In genomic region chr10:78316228-78317087, GRCm38 (mm10) we compare ENCODE assay signal across 10 mouse cellular contexts. TPM values are rescaled to one million over a fixed set of nuclear protein-coding genes. Genes with fewer than 3 reads are reported as not detected.
DNase-seq lines count a peak whose midpoint lies in the region; ATAC-seq and TF ChIP-seq lines count a peak whose summit lies in the region.
"Had no signal": no experiment of that assay in that cellular context is flagged by ENCODE, and none has a peak within 500 bp of the region (broad histone marks: within the 10 kb centered on the region; RNA-seq: fewer than 3 reads in every experiment).

No protein-coding gene starts in this region.

- no peaks in the 10 kb centered on the region for H3K79me2 ChIP-seq in heart, adult 2 months (replicated peaks; ENCODE audit: control insufficient read depth, insufficient read depth, low read length)

- intact Hi-C loops in heart, adult 2 months (cut with DNase I): no loop called here
- intact Hi-C loops in heart, postnatal 36 days (cut with DNase I): no loop called here

- no peaks in the 10 kb centered on the region for H3K27me3 ChIP-seq in heart, adult 2 months (ENCODE audit: control insufficient read depth, insufficient read depth, low read length)
- no peaks in the 10 kb centered on the region for H3K27me3 ChIP-seq in heart, embryonic 11.5 days (ENCODE audit: control insufficient read depth, insufficient read depth, low read length)
- H3K27me3 ChIP-seq: embryonic facial prominence, embryonic 12.5 days had no signal

- no peak for ATAC-seq in heart, embryonic 11.5 days (replicated peaks; ENCODE audit: insufficient number of reproducible peaks, low FRiP score, low TSS enrichment)
- no peak for ATAC-seq in erythroblast, adult 5-6 weeks (replicated peaks; ENCODE audit: low FRiP score, poor library complexity, severe bottlenecking)
- ATAC-seq in monocyte, adult 5-6 weeks (replicated peaks; ENCODE audit: insufficient number of reproducible peaks, low FRiP score, low TSS enrichment, poor library complexity, severe bottlenecking): no peak
- ATAC-seq: forebrain, embryonic 14.5 days had no signal

- DNase-seq in heart, adult 2 months: peak; percentile 41 to 52
- no peak for DNase-seq in heart, postnatal 36 days
- DNase-seq in retina, adult 2 months (ENCODE audit: low read depth, low spot score): peak; percentile 82
- no peak for DNase-seq in retina, embryonic 14.5 days (ENCODE audit: low spot score)

- H3K4me2 ChIP-seq in heart, embryonic 11.5 days: no peak overlapping the region
- H3K4me2 ChIP-seq: embryonic facial prominence, embryonic 12.5 days; midbrain, embryonic 11.5 days had no signal

- no peaks in the 10 kb centered on the region for H3K36me3 ChIP-seq in heart, adult 2 months (ENCODE audit: control insufficient read depth, insufficient read depth, low read length)
- no peaks in the 10 kb centered on the region for H3K36me3 ChIP-seq in heart, embryonic 11.5 days (ENCODE audit: control insufficient read depth, insufficient read depth, low read length)
- H3K36me3 ChIP-seq: embryonic facial prominence, embryonic 12.5 days had no signal

- TF ChIP-seq CTCF in heart, adult 2 months (IDR thresholded peaks at IDR 0.05): peak; percentile 35

- H3K4me3 ChIP-seq in heart, adult 2 months: no peak overlapping the region
- no peak overlapping the region for H3K4me3 ChIP-seq in heart, embryonic 11.5 days (ENCODE audit: low read depth, low read length)
- H3K4me3 ChIP-seq: embryonic facial prominence, embryonic 12.5 days had no signal

- peak overlapping the region; percentile 73 for H3K27ac ChIP-seq in heart, adult 2 months
- 0 out of 2 replicates have a peak overlapping the region, but pooled peaks have one; percentile 15 for H3K27ac ChIP-seq in heart, embryonic 11.5 days (ENCODE audit: low read depth, low read length)
- H3K27ac ChIP-seq: embryonic facial prominence, embryonic 12.5 days had no signal

- H3K4me1 ChIP-seq in heart, adult 2 months (ENCODE audit: control insufficient read depth, insufficient read depth, low read length): peaks cover 11% of the 10 kb centered on the region
- peaks cover 16% of the 10 kb centered on the region for H3K4me1 ChIP-seq in heart, embryonic 11.5 days (ENCODE audit: control insufficient read depth, insufficient read depth, low read length)

- H3K9ac ChIP-seq in heart, adult 2 months (ENCODE audit: low read depth, low read length): no peak overlapping the region
- H3K9ac ChIP-seq in heart, embryonic 11.5 days (ENCODE audit: low read depth, low read length): no peak overlapping the region
- H3K9ac ChIP-seq: embryonic facial prominence, embryonic 12.5 days had no signal

- H3K9me3 ChIP-seq in heart, embryonic 11.5 days (replicated peaks; ENCODE audit: control insufficient read depth, low read length): no peaks in the 10 kb centered on the region
- H3K9me3 ChIP-seq: embryonic facial prominence, embryonic 12.5 days had no signal

- no peak; the same call in 1 of the 2 replicates for TF ChIP-seq EP300 in heart, adult 2 months (IDR thresholded peaks at IDR 0.05; ENCODE audit: insufficient read depth, low read depth, low read length)

- WGBS in heart, adult 2 months: 60% methylated on average over 15 of the region's 15 CpGs
- 75% methylated on average over 15 of the region's 15 CpGs for WGBS in heart, embryonic 11.5 days (ENCODE audit: insufficient replicate concordance)

- no peak for TF ChIP-seq POLR2A in heart, adult 2 months (IDR thresholded peaks at IDR 0.05; ENCODE audit: insufficient read depth, low read depth, low read length)

RNA-seq across cellular contexts. Expression of gene Agpat3, which starts 35.8 kb away (rescaled TPM):
- 100 to 1,000 TPM; 209 to 232 TPM for total RNA-seq in heart, adult 2 months (2021)
- polyA plus RNA-seq in heart, adult 2 months (2012; rRNA removed): 286 and 366 TPM in 2 replicates
- total RNA-seq in heart, postnatal 36 days (2021): 100 to 1,000 TPM; 232 to 266 TPM
- 32.4 and 36.1 TPM in 2 replicates for polyA plus RNA-seq in heart, embryonic 11.5 days (2014; fragmentation: Nextera tagmentation; extraction: Ambion mirVana)
- 3.3 and 5.8 TPM in 2 replicates for total RNA-seq in erythroblast, adult 5-6 weeks (2015; ENCODE audit: low replicate concordance)
- 2.6 and 3.2 TPM in 2 replicates for total RNA-seq in erythroblast, adult 5-6 weeks (2017; ENCODE audit: low replicate concordance)
- 40.0 to 87.7 TPM (median 46.4 TPM) in 3 replicates for total RNA-seq in monocyte, adult 5-6 weeks (2017)

Comparison
In these comparisons a context has a peak if more than half of its experiments do, and no peak if none do; other contexts are left out.
1. DNase-seq: peak in heart, adult 2 months (2 of 2) and retina, adult 2 months (single experiment); none in heart, postnatal 36 days (0 of 2) and retina, embryonic 14.5 days (single experiment).